Mouse (Mus musculus) spleen, adult 2 months (tissue): ENCODE data around the gene Mettl24. TPM values are rescaled to one million over a fixed set of nuclear protein-coding genes. Genes with fewer than 3 reads are reported as not detected.
"Not testable (repeated sequence)": the region's sequence is repeated elsewhere in the genome, so short reads cannot be mapped to it uniquely, and the experiment has no call there.

Source experiments
- DNase-seq, 2 experiments: peaks; one replicate each; pipeline versions ENCODE4 v3.0.0 to v3.0.0-alpha.2; 2012 to 2021; ENCODE audit warnings: low spot score in 2 of 2, low read depth in 1 of 2
- H3K27ac ChIP-seq: fragments of 200-500 bp; 2 replicates; pipeline ENCODE4 v1.5.1; 2012; ENCODE audit warnings: low read length, inconsistent platforms; ENCODE audit not compliant: insufficient read depth
- H3K27me3 ChIP-seq: fragments of 200-500 bp; 2 replicates; pipeline ENCODE4 v1.6.1; 2012; ENCODE audit warnings: mild to moderate bottlenecking, moderate library complexity, low read length, inconsistent platforms; ENCODE audit not compliant: control insufficient read depth, insufficient read depth
- H3K36me3 ChIP-seq: fragments of 200-500 bp; 2 replicates; pipeline ENCODE4 v1.6.1; 2012; ENCODE audit warnings: mild to moderate bottlenecking, low read length, inconsistent platforms; ENCODE audit not compliant: control insufficient read depth, insufficient read depth
- H3K4me1 ChIP-seq: fragments of 200-500 bp; 2 replicates; pipeline ENCODE4 v1.6.1; 2011; ENCODE audit warnings: inconsistent platforms; ENCODE audit not compliant: control insufficient read depth, insufficient read depth, insufficient read length
- H3K4me3 ChIP-seq: fragments of 200-500 bp; 2 replicates; pipeline ENCODE4 v1.5.1; 2011; ENCODE audit warnings: mild to moderate bottlenecking, inconsistent platforms; ENCODE audit not compliant: insufficient read depth, insufficient read length; ENCODE audit errors: extremely low read depth
- CTCF ChIP-seq: fragments of 200-500 bp; IDR thresholded peaks from 2 replicates; pipeline ENCODE4 v1.5.1; 2011; ENCODE audit warnings: mild to moderate bottlenecking, inconsistent platforms; ENCODE audit not compliant: insufficient read depth, insufficient read length, insufficient replicate concordance; ENCODE audit errors: extremely low read depth
- POLR2A ChIP-seq: fragments of 200-500 bp; IDR thresholded peaks from 2 replicates; pipeline ENCODE4 v1.6.1; 2011; ENCODE audit warnings: low read depth, low read length, inconsistent platforms
- WGBS: fragments of 180-500 bp; shearing (Covaris S2); methylation state at CpG from one replicate; pipeline ENCODE4 v1.1.7; 2018; 5-methylcytosine and 5-hydroxymethylcytosine counted together
- polyA plus RNA-seq: library from polyadenylated mRNA; depleted of rRNA; stranded (reverse); fragments of >200 nt; gene quantifications from 2 replicates; pipeline ENCODE4 v1.2.3, GENCODE M21; 2012

Gene Mettl24
- polyA plus RNA-seq, 1 experiment = 0.85 TPM

- Histone ChIP-seq H3K27me3 (no peaks in the 10 kb centered on the region), H3K36me3 (no peaks in the 10 kb centered on the region), H3K4me3 (no peak overlapping the region), H3K27ac (no peak overlapping the region), H3K4me1 (no peaks in the 10 kb centered on the region)
- DNase-seq = no peak
- 82% methylated on average over 4 of the region's 4 CpGs for WGBS
- TF ChIP-seq POLR2A (no peak), CTCF (no peak)
Observed at GRCm38 (mm10) chr10:40778472-40778871, 95.4 kb downstream of the Mettl24 start.

GRCm38 (mm10) chr10:40790406-40790805 lies 107.3 kb downstream of the Mettl24 start:
- H3K27ac ChIP-seq = no peak overlapping the region
- H3K4me1 ChIP-seq = no peaks in the 10 kb centered on the region
- H3K36me3 ChIP-seq = no peaks in the 10 kb centered on the region
- TF ChIP-seq CTCF = no peak
- no peak for TF ChIP-seq POLR2A
- H3K27me3 ChIP-seq = no peaks in the 10 kb centered on the region; the same call in 1 of the 2 replicates
- WGBS = 74% methylated on average over 3 of the region's 3 CpGs
- no peak overlapping the region for H3K4me3 ChIP-seq
- DNase-seq = no peak

GRCm38 (mm10) chr10:40792115-40792514 lies 109.0 kb downstream of the Mettl24 start:
- no peak for TF ChIP-seq CTCF
- TF ChIP-seq POLR2A = no peak
- Histone ChIP-seq H3K27me3 (no peaks in the 10 kb centered on the region; the same call in 1 of the 2 replicates), H3K27ac (no peak overlapping the region), H3K36me3 (no peaks in the 10 kb centered on the region), H3K4me3 (no peak overlapping the region), H3K4me1 (no peaks in the 10 kb centered on the region)
- 75% methylated on average over 3 of the region's 3 CpGs for WGBS
- no peak for DNase-seq

DNA sequence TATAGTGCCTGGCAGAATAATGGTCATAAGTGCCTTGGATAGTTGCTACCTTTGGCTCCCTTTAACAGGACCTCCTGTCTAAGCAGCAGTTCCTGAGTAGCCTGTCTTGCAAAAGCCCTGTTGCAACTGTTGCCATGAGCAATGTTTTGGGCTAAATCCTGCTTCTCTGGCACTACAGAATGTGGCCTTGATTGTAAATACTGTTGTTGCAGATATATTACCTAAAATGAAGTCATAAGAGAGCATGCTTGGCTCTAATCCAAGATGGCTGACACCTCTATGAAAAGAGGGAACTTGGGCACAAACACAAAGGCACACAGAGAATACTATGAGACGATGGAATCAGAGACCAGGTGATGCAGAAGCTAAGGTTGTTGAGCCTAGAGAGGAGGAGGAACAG lies 122.1 kb downstream of the Mettl24 start:
- Histone ChIP-seq H3K27me3 (no peaks in the 10 kb centered on the region), H3K36me3 (no peaks in the 10 kb centered on the region), H3K27ac (no peak overlapping the region), H3K4me3 (no peak overlapping the region), H3K4me1 (no peaks in the 10 kb centered on the region)
- DNase-seq = no peak
- TF ChIP-seq CTCF = no peak
- TF ChIP-seq POLR2A = no peak
- WGBS = 62% methylated on average over 1 of the region's 1 CpGs

- DNase-seq = no peak
- H3K27me3 ChIP-seq = no peaks in the 10 kb centered on the region
- TF ChIP-seq CTCF (no peak), POLR2A (no peak)
Observed at GRCm38 (mm10) chr10:40806221-40806620, 123.1 kb downstream of the Mettl24 start.

GRCm38 (mm10) chr10:40809411-40809910 lies 126.4 kb downstream of the Mettl24 start:
- DNase-seq, H3K4me3 ChIP-seq, H3K27me3 ChIP-seq, H3K36me3 ChIP-seq, H3K4me1 ChIP-seq, H3K27ac ChIP-seq: not testable (repeated sequence)
- 74% methylated on average over 5 of the region's 5 CpGs for WGBS

More at GRCm38 (mm10) chr10:40806221-40806620, 123.1 kb downstream of the Mettl24 start:
- no peak overlapping the region for H3K4me3 ChIP-seq
- 89% methylated on average over 4 of the region's 4 CpGs for WGBS
- H3K27ac ChIP-seq = no peak overlapping the region
- H3K4me1 ChIP-seq = no peaks in the 10 kb centered on the region
- H3K36me3 ChIP-seq = no peaks in the 10 kb centered on the region

DNA sequence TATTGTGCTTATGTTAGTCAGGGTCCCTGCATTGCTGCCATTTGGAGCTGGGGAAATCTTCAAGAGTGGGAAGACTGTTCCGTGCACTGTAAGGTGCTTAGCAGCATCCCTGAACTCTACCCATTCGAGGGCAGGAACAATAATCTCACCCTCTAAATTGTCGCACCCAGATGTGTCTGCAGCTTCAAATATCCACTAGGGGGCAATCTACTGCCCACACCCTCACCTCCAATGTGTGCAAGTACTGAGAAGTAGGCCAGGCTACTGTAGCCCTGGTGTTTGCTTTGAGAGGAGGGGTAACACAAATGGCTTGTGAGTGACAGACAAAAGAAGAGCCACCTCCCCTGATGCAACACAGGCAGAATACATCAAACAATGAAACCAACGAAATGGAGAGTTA lies 130.5 kb downstream of the Mettl24 start:
- Histone ChIP-seq H3K27ac (no peak overlapping the region), H3K4me1 (no peaks in the 10 kb centered on the region), H3K4me3 (no peak overlapping the region), H3K36me3 (no peaks in the 10 kb centered on the region), H3K27me3 (no peaks in the 10 kb centered on the region)
- no peak for DNase-seq
- 81% methylated on average over 4 of the region's 4 CpGs for WGBS
- no peak for TF ChIP-seq POLR2A
- no peak for TF ChIP-seq CTCF

DNA sequence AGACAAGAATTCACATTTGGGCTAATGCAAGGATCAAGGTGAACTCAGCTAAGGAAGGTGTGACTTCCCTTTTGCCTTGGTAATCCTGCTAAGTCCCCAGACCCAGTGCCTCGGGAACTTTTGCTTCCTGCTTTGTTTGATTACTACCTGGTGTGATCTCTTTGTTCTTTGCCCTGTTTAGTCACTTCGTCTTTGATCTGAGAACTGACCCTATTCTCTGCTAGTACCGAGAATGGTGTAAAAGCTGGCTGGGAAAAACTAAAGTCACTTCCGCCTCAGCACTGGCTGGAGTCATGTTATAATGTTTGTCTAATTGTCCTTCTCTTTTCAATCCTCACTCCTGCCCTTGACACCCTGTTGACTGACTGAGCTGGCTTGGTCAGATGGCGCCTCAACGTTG lies 133.4 kb downstream of the Mettl24 start:
- Histone ChIP-seq H3K27ac (no peak overlapping the region), H3K4me1 (no peaks in the 10 kb centered on the region), H3K4me3 (no peak overlapping the region), H3K27me3 (no peaks in the 10 kb centered on the region), H3K36me3 (no peaks in the 10 kb centered on the region)
- TF ChIP-seq CTCF (no peak), POLR2A (no peak)
- WGBS = 61% methylated on average over 6 of the region's 6 CpGs
- no peak for DNase-seq
